Mouse (Mus musculus) embryonic facial prominence, embryonic 11.5 days (tissue): Measurements from ENCODE around the gene Sox6. TPM values are rescaled to one million over a fixed set of nuclear protein-coding genes. Genes with fewer than 3 reads are reported as not detected.
A peak's percentile ranks its signal among the peaks of the same experiment; 100 is the strongest.

Source experiments
- ATAC-seq: fragments of 200-750 bp; cut with Nextera tagmentation; replicated peaks from 2 replicates; pipeline ENCODE4 v1.8.0; 2017; ENCODE audit warnings: low read depth; ENCODE audit not compliant: insufficient number of reproducible peaks, low FRiP score, low TSS enrichment
- DNase-seq: peaks from one replicate; pipeline ENCODE4 v3.0.0-alpha.2; 2015; ENCODE audit warnings: low spot score
- H3K27ac ChIP-seq: fragments of 300-500 bp; sonication (generic); replicated peaks from 2 replicates; pipeline ENCODE4 v1.5.1; 2014; ENCODE audit warnings: mild to moderate bottlenecking, low read depth, low read length, control low read depth
- H3K27me3 ChIP-seq: fragments of 300-500 bp; sonication (generic); 2 replicates; pipeline ENCODE4 v1.6.1; 2014; ENCODE audit warnings: mild to moderate bottlenecking, low read length, moderate library complexity, mixed read lengths; ENCODE audit not compliant: control insufficient read depth, insufficient read depth
- H3K36me3 ChIP-seq: fragments of 300-500 bp; sonication (generic); replicated peaks from 2 replicates; pipeline ENCODE4 v1.6.1; 2014; ENCODE audit warnings: low read depth, mild to moderate bottlenecking, low read length, moderate library complexity, mixed read lengths; ENCODE audit not compliant: control insufficient read depth, insufficient read depth
- H3K4me1 ChIP-seq: fragments of 300-500 bp; sonication (generic); 2 replicates; pipeline ENCODE4 v1.6.1; 2014; ENCODE audit warnings: low read length, mixed read lengths; ENCODE audit not compliant: control insufficient read depth, insufficient read depth
- H3K4me2 ChIP-seq: fragments of 300-500 bp; sonication (generic); 2 replicates; pipeline ENCODE4 v1.6.1; 2014; ENCODE audit warnings: low read depth, mild to moderate bottlenecking, control low read depth, low read length, moderate library complexity
- H3K4me3 ChIP-seq: fragments of 300-500 bp; sonication (generic); 2 replicates; pipeline ENCODE4 v1.5.1; 2014; ENCODE audit warnings: low read depth, low read length, control low read depth
- H3K9ac ChIP-seq: fragments of 300-500 bp; sonication (generic); replicated peaks from 2 replicates; pipeline ENCODE4 v1.6.1; 2014; ENCODE audit warnings: mild to moderate bottlenecking, control low read depth, low read length
- H3K9me3 ChIP-seq: fragments of 300-500 bp; sonication (generic); replicated peaks from 2 replicates; pipeline ENCODE4 v1.6.1; 2016; ENCODE audit warnings: mild to moderate bottlenecking, low read length, inconsistent platforms, mixed read lengths; ENCODE audit not compliant: control insufficient read depth
- WGBS: fragments of 180-500 bp; shearing (Covaris S2); extraction: QIAGEN DNeasy Blood & Tissue Kit; methylation state at CpG from one replicate; pipeline ENCODE4 v1.1.7; 2014; 5-methylcytosine and 5-hydroxymethylcytosine counted together
- polyA plus RNA-seq: library from polyadenylated mRNA; unstranded; fragments of >200 nt; fragmentation: Nextera tagmentation; extraction: Ambion mirVana; gene quantifications from 2 replicates; pipeline ENCODE4 v1.2.1, GENCODE M21; 2014

Sox6 gene
- polyA plus RNA-seq, 1 experiment from 2014 or later: 29.2 TPM

- Histone ChIP-seq H3K4me1 (peaks cover 5% of the 10 kb centered on the region), H3K9ac (no peak overlapping the region), H3K36me3 (no peaks in the 10 kb centered on the region), H3K9me3 (no peaks in the 10 kb centered on the region), H3K4me3 (no peak overlapping the region), H3K4me2 (no peak overlapping the region), H3K27ac (no peak overlapping the region), H3K27me3 (no peaks in the 10 kb centered on the region)
- ATAC-seq: peak; percentile 88
- peak; percentile 86 for DNase-seq
- WGBS: 25% methylated on average over 1 of the region's 1 CpGs
Measured at GRCm38 (mm10) chr7:115645272-115645970, 393.2 kb downstream of the Sox6 start.

DNA sequence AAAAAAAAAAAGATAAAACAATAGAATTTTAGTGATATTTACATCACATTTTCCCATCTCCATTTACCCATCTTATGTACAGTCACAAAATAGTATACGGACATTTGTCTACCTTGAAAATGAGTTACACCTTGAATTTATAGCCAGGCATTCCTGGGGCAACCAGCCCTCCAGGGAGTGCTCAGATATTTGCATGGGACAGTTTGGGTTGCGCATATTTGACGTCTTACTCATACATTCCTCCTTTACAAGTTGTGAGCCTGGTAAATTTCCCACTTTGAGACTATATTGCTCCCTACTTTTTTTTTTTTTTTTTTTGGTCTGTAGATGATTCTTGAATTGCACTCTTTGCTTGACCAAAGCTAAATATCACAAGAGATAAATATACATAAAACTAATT is 407.9 kb downstream of the Sox6 start:
- H3K27ac ChIP-seq: no peak overlapping the region
- H3K4me2 ChIP-seq: no peak overlapping the region
- DNase-seq (no peak), ATAC-seq (no peak)
- 86% methylated on average over 3 of the region's 3 CpGs for WGBS
- no peak overlapping the region for H3K4me3 ChIP-seq
- no peaks in the 10 kb centered on the region for H3K36me3 ChIP-seq
- no peaks in the 10 kb centered on the region for H3K4me1 ChIP-seq
- no peak overlapping the region for H3K9ac ChIP-seq
- H3K27me3 ChIP-seq: no peaks in the 10 kb centered on the region
- H3K9me3 ChIP-seq: no peaks in the 10 kb centered on the region

GRCm38 (mm10) chr7:115630287-115630686 is 408.3 kb downstream of the Sox6 start:
- H3K27me3 ChIP-seq: no peaks in the 10 kb centered on the region
- DNase-seq (no peak), ATAC-seq (no peak)
- no peak overlapping the region for H3K4me3 ChIP-seq
- WGBS: 83% methylated on average over 4 of the region's 4 CpGs
- H3K27ac ChIP-seq: no peak overlapping the region
- no peak overlapping the region for H3K9ac ChIP-seq
- no peak overlapping the region for H3K4me2 ChIP-seq
- H3K36me3 ChIP-seq: no peaks in the 10 kb centered on the region
- H3K9me3 ChIP-seq: no peaks in the 10 kb centered on the region
- H3K4me1 ChIP-seq: no peaks in the 10 kb centered on the region

GRCm38 (mm10) chr7:115628766-115629165 is 409.8 kb downstream of the Sox6 start:
- H3K36me3 ChIP-seq: no peaks in the 10 kb centered on the region
- WGBS: 86% methylated on average over 1 of the region's 1 CpGs
- H3K27ac ChIP-seq: no peak overlapping the region
- DNase-seq (no peak), ATAC-seq (no peak)
- H3K4me2 ChIP-seq: no peak overlapping the region
- H3K27me3 ChIP-seq: no peaks in the 10 kb centered on the region
- no peaks in the 10 kb centered on the region for H3K4me1 ChIP-seq
- H3K4me3 ChIP-seq: no peak overlapping the region
- no peaks in the 10 kb centered on the region for H3K9me3 ChIP-seq
- H3K9ac ChIP-seq: no peak overlapping the region

- H3K9ac ChIP-seq: no peak overlapping the region
- H3K36me3 ChIP-seq: no peaks in the 10 kb centered on the region
- H3K27ac ChIP-seq: no peak overlapping the region
- no peak overlapping the region for H3K4me2 ChIP-seq
- DNase-seq (no peak), ATAC-seq (no peak)
- no peaks in the 10 kb centered on the region for H3K9me3 ChIP-seq
- 62% methylated on average over 4 of the region's 4 CpGs for WGBS
- H3K4me1 ChIP-seq: no peaks in the 10 kb centered on the region
- H3K27me3 ChIP-seq: no peaks in the 10 kb centered on the region
- H3K4me3 ChIP-seq: no peak overlapping the region
Measured at GRCm38 (mm10) chr7:115625956-115626355, 412.6 kb downstream of the Sox6 start.

DNA sequence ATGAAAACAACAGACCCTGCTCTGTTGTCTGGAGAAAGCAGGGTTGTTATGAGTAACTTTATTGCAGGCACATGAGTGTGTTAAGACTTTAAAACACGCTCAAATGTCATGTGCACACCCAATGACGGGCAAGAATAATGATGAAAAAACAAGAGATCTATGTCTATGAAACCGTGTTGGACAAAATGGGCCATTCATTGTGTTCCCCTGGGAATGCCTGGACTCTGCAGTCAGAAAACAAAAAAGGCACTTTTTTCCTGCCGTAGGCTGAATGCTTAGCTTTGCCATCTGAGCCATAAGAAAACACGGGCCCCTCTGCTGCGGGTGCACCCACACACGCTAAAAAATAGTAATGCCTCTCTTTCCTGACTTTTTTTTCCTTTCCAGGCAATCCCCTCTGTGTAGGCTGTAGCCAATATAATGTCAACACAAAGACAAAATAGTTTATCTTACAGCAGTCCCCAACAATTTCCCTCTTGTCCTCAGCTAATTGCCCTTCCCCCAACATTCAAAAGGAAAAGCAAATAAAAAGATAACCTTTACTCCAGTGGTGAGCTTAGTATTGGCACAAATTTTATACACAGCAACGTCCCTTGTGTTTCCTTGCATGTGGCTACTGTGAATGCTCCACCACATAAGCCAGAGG is 413.6 kb downstream of the Sox6 start:
- no peaks in the 10 kb centered on the region for H3K4me1 ChIP-seq
- peak; percentile 68 for DNase-seq
- 0 out of 2 replicates have a peak overlapping the region, but pooled peaks have one; percentile 2 for H3K27ac ChIP-seq
- WGBS: 10% methylated on average over 8 of the region's 8 CpGs
- no peaks in the 10 kb centered on the region for H3K9me3 ChIP-seq
- no peaks in the 10 kb centered on the region for H3K27me3 ChIP-seq
- no peak overlapping the region for H3K4me3 ChIP-seq
- H3K4me2 ChIP-seq: no peak overlapping the region
- H3K9ac ChIP-seq: no peak overlapping the region
- ATAC-seq: peak; percentile 65
- H3K36me3 ChIP-seq: no peaks in the 10 kb centered on the region

DNA sequence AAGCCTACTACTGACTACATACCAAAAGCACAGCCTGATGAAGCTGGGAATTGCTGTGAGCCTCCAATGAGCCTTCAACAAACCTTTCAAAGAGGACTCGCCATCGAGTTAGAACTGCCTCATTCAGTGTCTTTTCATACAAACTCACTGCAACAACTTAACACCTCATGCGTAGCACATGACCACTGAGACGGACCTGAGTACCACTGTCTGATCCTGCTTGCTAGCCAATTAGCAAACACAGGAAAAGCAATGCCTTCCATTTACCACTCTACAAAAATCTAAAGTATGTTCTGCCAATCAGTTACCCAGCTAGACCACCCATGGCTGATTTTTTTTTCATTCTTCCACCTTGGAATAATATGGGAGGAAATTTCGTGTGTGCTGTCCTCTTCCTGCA is 414.1 kb downstream of the Sox6 start:
- WGBS: 40% methylated on average over 5 of the region's 5 CpGs
- H3K27ac ChIP-seq: peak overlapping the region; percentile 43; the same call in 1 of the 2 replicates
- DNase-seq (no peak), ATAC-seq (no peak)
- no peaks in the 10 kb centered on the region for H3K4me1 ChIP-seq
- H3K36me3 ChIP-seq: no peaks in the 10 kb centered on the region
- no peak overlapping the region for H3K4me2 ChIP-seq
- H3K9ac ChIP-seq: no peak overlapping the region
- no peak overlapping the region for H3K4me3 ChIP-seq
- H3K27me3 ChIP-seq: no peaks in the 10 kb centered on the region
- H3K9me3 ChIP-seq: no peaks in the 10 kb centered on the region

DNA sequence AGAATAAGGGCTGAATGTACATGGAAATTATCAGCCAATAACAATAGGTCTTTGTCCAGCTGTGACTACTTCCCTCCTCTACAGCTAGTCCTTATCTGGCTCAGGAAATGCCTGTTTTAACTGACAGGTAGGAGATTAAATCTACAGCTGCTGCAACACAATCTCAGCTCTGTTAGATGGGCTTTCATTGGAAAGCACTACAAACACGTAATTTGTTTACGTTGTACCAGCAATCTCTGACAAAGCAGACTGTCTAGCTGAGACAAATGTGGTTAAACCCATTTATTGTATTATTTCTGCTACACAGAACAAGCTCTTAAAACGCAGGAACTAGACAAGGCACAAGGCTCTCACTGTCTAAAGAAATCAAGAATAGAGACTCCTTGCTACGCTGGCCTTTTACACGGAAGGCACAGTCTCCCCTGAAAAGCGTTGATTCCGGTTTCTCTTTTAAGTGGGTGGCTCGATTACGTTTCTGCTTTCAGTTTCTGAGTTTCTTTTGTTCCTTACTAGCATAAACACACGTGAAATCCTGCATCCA is 422.8 kb downstream of the Sox6 start:
- Histone ChIP-seq H3K4me2 (peak overlapping the region; percentile 11; the same call in 1 of the 2 replicates), H3K4me1 (no peaks in the 10 kb centered on the region), H3K36me3 (no peaks in the 10 kb centered on the region), H3K27me3 (no peaks in the 10 kb centered on the region), H3K4me3 (no peak overlapping the region), H3K27ac (no peak overlapping the region; the same call in 1 of the 2 replicates), H3K9me3 (no peaks in the 10 kb centered on the region), H3K9ac (0 out of 2 replicates have a peak overlapping the region, but pooled peaks have one; percentile 7)
- ATAC-seq: peak; percentile 52; the same call in 1 of the 2 replicates
- 10% methylated on average over 10 of the region's 10 CpGs for WGBS
- peak; percentile 65 for DNase-seq
